Mouse (Mus musculus) E14TG2a.4 (cell line): ENCODE measurements around the gene Zfp536.

Source experiments
- CTCF ChIP-seq: conservative IDR thresholded peaks from 2 replicates; pipeline ENCODE4 v1.5.1; 2014; ENCODE audit warnings: low read length
- POU5F1 ChIP-seq: IDR thresholded peaks from 2 replicates; pipeline ENCODE4 v1.6.1; 2014; ENCODE audit warnings: low read length, borderline replicate concordance

DNA sequence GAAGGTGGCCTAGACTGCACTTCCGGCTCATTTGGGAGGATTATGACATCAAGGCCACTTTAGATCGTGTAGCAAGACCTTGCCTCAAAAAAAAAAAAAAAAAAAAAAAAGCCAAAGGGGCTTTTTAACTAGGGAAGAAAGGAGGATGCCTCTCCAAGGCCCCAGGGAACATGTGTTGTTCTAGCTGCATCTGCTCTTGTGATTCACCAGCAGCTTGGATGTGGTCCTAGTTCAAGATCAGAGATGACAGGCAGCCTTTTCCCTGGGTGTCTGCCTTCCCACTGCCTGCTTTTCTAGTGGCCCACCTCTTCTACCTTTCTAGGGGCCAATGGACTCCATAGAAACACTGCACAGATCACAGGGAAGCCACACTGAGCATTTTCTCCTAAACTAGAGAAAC, 350.5 kb downstream of the Zfp536 start:
- no peak for TF ChIP-seq CTCF
- TF ChIP-seq POU5F1, result no peak
